Mouse (Mus musculus) lung, adult 2 months (tissue): ENCODE measurements around the gene Psmc1. TPM values are rescaled to one million over a fixed set of nuclear protein-coding genes. Genes with fewer than 3 reads are reported as not detected.

Experiments used
- DNase-seq: peaks from one replicate; pipeline ENCODE4 v3.0.0; 2022
- H3K4me1 ChIP-seq: fragments of 200-500 bp; 2 replicates; pipeline ENCODE4 v1.6.1; 2011; ENCODE audit warnings: low read length; ENCODE audit not compliant: control insufficient read depth, insufficient read depth
- H3K4me3 ChIP-seq: fragments of 200-500 bp; replicated peaks from 2 replicates; pipeline ENCODE3; 2011; ENCODE audit warnings: low read depth, mild to moderate bottlenecking, control low read depth, low read length; ENCODE audit errors: extremely low read depth
- CTCF ChIP-seq: fragments of 200-500 bp; IDR thresholded peaks from 2 replicates; pipeline ENCODE4 v1.5.1; 2011; ENCODE audit warnings: mild to moderate bottlenecking, low read length, control low read depth; ENCODE audit not compliant: insufficient read depth
- POLR2A ChIP-seq: fragments of 200-500 bp; IDR thresholded peaks from 2 replicates; pipeline ENCODE4 v1.6.1; 2011; ENCODE audit warnings: low read depth, mild to moderate bottlenecking, control low read depth, low read length, borderline replicate concordance; ENCODE audit errors: extremely low read depth
- WGBS: fragments of 180-500 bp; shearing (Covaris S2); methylation state at CpG from one replicate; pipeline ENCODE4 v1.1.7; 2018; 5-methylcytosine and 5-hydroxymethylcytosine counted together
- polyA plus RNA-seq: library from polyadenylated mRNA; depleted of rRNA; stranded (reverse); fragments of >200 nt; gene quantifications from 2 replicates; pipeline ENCODE4 v1.2.3, GENCODE M21; 2012

The Psmc1 gene
- polyA plus RNA-seq, 1 experiment, result 34.2 TPM

- H3K4me3 ChIP-seq, result no peak overlapping the region
- peaks cover 12% of the 10 kb centered on the region for H3K4me1 ChIP-seq
- TF ChIP-seq CTCF, result no peak
- no peak for TF ChIP-seq POLR2A
- no peak for DNase-seq
- WGBS, result 81% methylated on average over 16 of the region's 16 CpGs
Measured at GRCm38 (mm10) chr12:100124913-100125798, 15.2 kb downstream of the Psmc1 start.

DNA sequence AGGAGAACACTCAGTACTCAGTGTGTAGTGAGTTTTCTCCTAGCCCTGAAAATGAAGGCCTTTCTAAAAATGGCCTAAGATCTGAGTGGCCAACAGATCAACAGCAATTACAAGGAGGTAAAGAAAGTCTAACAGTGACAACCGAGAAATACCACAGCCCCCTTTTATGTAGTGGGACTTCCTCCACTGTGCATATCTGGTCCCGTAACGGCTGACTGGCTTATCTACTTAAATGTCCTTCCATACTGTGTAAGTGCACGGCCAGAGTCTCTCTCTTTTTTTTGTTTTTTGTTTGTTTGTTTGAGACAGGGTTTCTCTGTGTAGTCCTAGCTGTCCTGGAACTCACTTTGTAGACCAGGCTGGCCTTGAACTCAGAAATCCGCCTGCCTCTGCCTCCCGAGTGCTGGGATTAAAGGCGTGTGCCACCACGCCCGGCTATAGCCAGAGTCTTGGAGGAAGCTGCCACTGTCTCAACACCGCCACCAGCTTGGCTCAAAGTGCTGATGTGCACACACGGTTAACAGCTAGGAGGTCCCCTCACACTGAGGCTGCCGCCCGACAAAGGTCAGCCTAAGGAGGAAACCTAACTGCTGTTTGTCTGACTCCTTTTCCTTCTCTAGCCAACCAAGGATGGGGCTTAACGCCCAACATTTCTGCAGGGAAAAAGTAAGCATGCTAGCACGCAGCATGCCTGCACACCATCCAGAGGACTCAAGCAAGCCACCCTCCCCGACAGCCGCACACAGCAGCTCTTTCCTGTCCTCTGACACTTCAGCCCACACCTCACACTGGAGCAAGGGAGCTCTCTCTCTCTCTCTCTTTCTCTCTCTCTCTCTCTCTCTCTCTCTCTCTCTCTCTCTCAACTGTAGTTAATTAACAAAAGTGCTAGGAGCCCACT, 17.3 kb downstream of the Psmc1 start:
- Histone ChIP-seq H3K4me3 (no peak overlapping the region), H3K4me1 (peaks cover 12% of the 10 kb centered on the region)
- TF ChIP-seq CTCF, result no peak
- TF ChIP-seq POLR2A, result no peak
- DNase-seq, result no peak
- 57% methylated on average over 17 of the region's 17 CpGs for WGBS

DNA sequence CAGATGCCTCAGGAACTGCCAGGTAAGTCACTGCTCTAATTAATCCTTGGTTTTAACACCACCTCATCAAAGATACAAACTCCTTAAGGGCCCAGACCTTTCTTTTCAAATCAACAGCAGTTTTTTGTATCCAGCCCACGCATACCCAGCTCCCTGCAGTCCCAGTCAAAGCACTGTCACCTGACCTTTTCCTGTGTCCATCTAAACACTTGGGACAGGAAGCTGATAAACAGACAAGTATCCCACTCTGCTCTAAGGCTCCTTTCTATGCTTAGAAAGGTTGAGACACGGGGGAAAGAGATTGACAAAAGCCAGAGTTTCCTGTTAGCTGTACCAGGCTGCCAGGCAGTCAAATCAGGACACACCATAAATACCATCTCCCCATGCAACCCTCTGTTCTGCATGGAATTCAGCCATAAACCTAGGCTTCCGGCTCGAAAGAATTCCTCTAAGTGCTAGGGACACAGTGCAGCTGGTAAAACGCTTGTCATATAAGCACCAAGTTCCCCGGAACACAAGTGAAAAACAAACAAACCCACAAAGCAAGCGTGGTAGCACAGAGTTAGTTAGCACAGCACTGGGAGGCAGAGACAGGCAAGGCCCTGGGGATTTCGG, 18.0 kb downstream of the Psmc1 start:
- DNase-seq, result peak; percentile 31
- TF ChIP-seq CTCF (no peak), POLR2A (no peak)
- Histone ChIP-seq H3K4me1 (peaks cover 12% of the 10 kb centered on the region), H3K4me3 (no peak overlapping the region)
- WGBS, result 22% methylated on average over 8 of the region's 8 CpGs

- DNase-seq, result no peak
- H3K4me3 ChIP-seq, result no peak overlapping the region
- WGBS, result 50% methylated on average over 6 of the region's 6 CpGs
- H3K4me1 ChIP-seq, result peaks cover 12% of the 10 kb centered on the region
- TF ChIP-seq POLR2A, result no peak
Measured at GRCm38 (mm10) chr12:100128522-100128921, 18.6 kb downstream of the Psmc1 start.

DNA sequence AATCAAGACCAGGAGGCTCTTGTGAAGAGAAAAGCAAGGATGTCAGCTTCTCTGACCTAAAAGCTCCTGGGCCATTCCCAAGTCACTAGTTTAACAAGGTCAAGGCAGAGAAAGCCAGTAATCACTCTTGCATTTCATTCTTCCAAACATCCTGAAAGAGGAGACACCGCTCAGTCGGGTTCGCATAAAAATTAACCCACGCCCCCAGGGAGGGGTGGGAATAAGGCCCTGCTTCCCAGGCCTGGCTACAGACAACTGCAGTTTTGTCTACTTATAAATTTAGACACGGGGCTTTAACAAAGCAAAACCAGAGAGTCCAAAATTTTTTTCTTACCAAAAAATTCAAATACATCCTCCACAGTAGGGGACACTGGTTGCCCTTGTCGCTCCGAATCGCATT, 19.0 kb downstream of the Psmc1 start:
- peaks cover 12% of the 10 kb centered on the region for H3K4me1 ChIP-seq
- TF ChIP-seq POLR2A (no peak), CTCF (no peak)
- DNase-seq, result no peak
- WGBS, result 67% methylated on average over 8 of the region's 8 CpGs
- no peak overlapping the region for H3K4me3 ChIP-seq

DNA sequence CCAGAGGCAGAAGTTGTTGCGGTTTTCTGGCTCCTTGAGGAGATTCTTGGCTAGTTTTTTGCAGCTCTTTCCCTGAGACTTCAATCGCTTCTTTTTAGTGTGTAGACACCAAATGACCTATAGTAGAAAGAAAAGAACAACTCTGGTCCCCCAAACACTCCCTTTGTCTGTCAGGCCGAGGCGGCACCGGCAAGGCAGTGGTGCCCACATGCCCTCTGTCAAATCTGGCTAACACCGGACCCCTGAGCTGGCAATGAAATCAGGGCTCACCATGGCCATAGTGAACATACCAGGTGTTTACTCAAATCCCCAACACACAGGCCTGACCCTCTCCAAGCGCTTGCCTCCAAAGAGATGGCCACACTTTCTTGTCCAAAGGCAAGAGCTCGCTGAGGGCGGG, 21.2 kb downstream of the Psmc1 start:
- Histone ChIP-seq H3K4me3 (no peak overlapping the region), H3K4me1 (peaks cover 12% of the 10 kb centered on the region)
- TF ChIP-seq CTCF (no peak), POLR2A (no peak)
- no peak for DNase-seq
- WGBS, result 94% methylated on average over 9 of the region's 9 CpGs

- TF ChIP-seq POLR2A (no peak), CTCF (peak; percentile 89)
- WGBS, result 33% methylated on average over 8 of the region's 8 CpGs
- DNase-seq, result peak; percentile 67
- peaks cover 11% of the 10 kb centered on the region for H3K4me1 ChIP-seq
- no peak overlapping the region for H3K4me3 ChIP-seq
Measured at GRCm38 (mm10) chr12:100131655-100132054, 21.7 kb downstream of the Psmc1 start.

DNA sequence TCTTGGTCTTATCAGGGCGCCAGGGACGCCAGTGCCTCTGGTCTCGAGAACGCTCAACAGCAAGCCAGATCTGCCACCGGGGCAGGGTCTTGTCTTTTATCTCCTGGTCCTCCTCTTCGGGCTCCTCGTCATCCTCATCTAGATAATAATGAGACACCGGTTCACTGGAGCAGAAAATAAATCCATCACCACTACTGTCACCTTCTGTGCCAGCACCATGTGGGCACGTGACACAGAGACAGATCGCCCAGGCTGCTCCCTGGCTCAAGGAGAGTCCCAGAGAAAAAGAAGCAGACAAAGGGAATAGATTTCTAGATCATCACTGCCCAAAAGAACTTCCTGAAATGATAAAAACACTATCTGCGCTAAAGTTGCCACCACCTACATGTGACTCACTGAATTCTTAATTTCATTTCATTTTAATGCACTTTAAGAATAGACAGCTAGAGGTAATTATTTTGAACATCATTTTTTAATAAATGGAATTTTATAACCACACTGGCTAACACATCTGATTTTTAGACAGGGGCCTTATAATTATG, 24.5 kb downstream of the Psmc1 start:
- DNase-seq, result no peak
- Histone ChIP-seq H3K4me1 (no peaks in the 10 kb centered on the region), H3K4me3 (no peak overlapping the region)
- no peak for TF ChIP-seq CTCF
- TF ChIP-seq POLR2A, result no peak
- WGBS, result 84% methylated on average over 11 of the region's 11 CpGs

DNA sequence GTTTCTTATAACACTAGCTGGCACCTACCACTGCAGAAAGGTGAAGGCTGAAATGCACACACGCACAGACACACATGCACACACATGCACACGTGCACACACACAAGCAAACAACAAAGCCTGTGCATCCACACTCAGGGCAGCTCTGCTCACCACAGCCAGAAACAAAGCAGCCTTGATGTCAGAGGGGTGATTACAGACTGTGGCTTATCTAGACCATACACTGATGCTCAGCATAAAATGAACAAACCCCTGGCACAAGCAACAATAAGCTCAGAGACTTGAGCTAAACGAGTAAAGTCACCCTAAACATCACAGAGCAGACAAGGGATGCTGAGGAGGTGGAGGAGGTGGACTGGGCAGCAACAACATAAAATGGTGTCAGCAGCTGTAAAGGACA, 25.2 kb downstream of the Psmc1 start:
- Histone ChIP-seq H3K4me3 (no peak overlapping the region), H3K4me1 (no peaks in the 10 kb centered on the region)
- WGBS, result 85% methylated on average over 3 of the region's 3 CpGs
- DNase-seq, result no peak
- TF ChIP-seq CTCF (no peak), POLR2A (no peak)
